Mouse (Mus musculus) 416B (cell line): ENCODE results near the gene Urm1.

Experiments used
- DNase-seq: peaks from one replicate; pipeline ENCODE4 v3.0.0; 2011; ENCODE audit warnings: low read depth

The Urm1 gene

GRCm38 (mm10) chr2:29827709-29828024 lies 7.8 kb downstream of the Urm1 start:
- DNase-seq: peak; percentile 52

GRCm38 (mm10) chr2:29831106-29831505 lies 11.2 kb downstream of the Urm1 start:
- no peak for DNase-seq

- DNase-seq: no peak
Observed at GRCm38 (mm10) chr2:29833796-29834195, 13.9 kb downstream of the Urm1 start.

- DNase-seq: no peak
Observed at GRCm38 (mm10) chr2:29835391-29835899, 15.6 kb downstream of the Urm1 start.

GRCm38 (mm10) chr2:29839460-29839859 lies 19.6 kb downstream of the Urm1 start:
- DNase-seq: no peak

- no peak for DNase-seq
Observed at GRCm38 (mm10) chr2:29843231-29844105, 23.6 kb downstream of the Urm1 start.

GRCm38 (mm10) chr2:29844115-29844514 lies 24.2 kb downstream of the Urm1 start:
- no peak for DNase-seq

GRCm38 (mm10) chr2:29844661-29845060 lies 24.8 kb downstream of the Urm1 start:
- no peak for DNase-seq

GRCm38 (mm10) chr2:29845636-29846035 lies 25.8 kb downstream of the Urm1 start:
- no peak for DNase-seq

GRCm38 (mm10) chr2:29846061-29846853 lies 26.4 kb downstream of the Urm1 start:
- DNase-seq: no peak

- no peak for DNase-seq
Observed at GRCm38 (mm10) chr2:29846911-29847310, 27.0 kb downstream of the Urm1 start.

- peak; percentile 79 for DNase-seq
Observed at GRCm38 (mm10) chr2:29849041-29849440, 29.2 kb downstream of the Urm1 start.

- DNase-seq: peak; percentile 78
Observed at GRCm38 (mm10) chr2:29849841-29850480, 30.1 kb downstream of the Urm1 start.

- DNase-seq: no peak
Observed at GRCm38 (mm10) chr2:29852957-29853485, 33.1 kb downstream of the Urm1 start.

- no peak for DNase-seq
Observed at GRCm38 (mm10) chr2:29853736-29854135, 33.9 kb downstream of the Urm1 start.

- no peak for DNase-seq
Observed at GRCm38 (mm10) chr2:29855585-29856210, 35.8 kb downstream of the Urm1 start.

- no peak for DNase-seq
Observed at GRCm38 (mm10) chr2:29856451-29857260, 36.8 kb downstream of the Urm1 start.

- DNase-seq: no peak
Observed at GRCm38 (mm10) chr2:29857341-29857740, 37.5 kb downstream of the Urm1 start.

GRCm38 (mm10) chr2:29857967-29858366 lies 38.1 kb downstream of the Urm1 start:
- DNase-seq: no peak

- peak; percentile 65 for DNase-seq
Observed at GRCm38 (mm10) chr2:29858748-29859473, 39.0 kb downstream of the Urm1 start.
